Mouse (Mus musculus): Measurements from ENCODE around the gene Chd2.

- TF ChIP-seq POLR2A (IDR thresholded peaks at IDR 0.05; ENCODE audit: borderline replicate concordance, low read depth, low read length): no peak
- no peak for TF ChIP-seq CTCF (IDR thresholded peaks at IDR 0.05; ENCODE audit: low read depth, low read length)
Observed at GRCm38 (mm10) chr7:73425451-73425850, 116.2 kb downstream of the Chd2 start.

Data from bone marrow macrophage, adult 2 months (primary cell).